Mouse (Mus musculus): ENCODE data around the gene Sash3.
"Not testable (repeated sequence)": the region's sequence is repeated elsewhere in the genome, so short reads cannot be mapped to it uniquely, and the experiment has no call there.

Sash3 gene

DNA sequence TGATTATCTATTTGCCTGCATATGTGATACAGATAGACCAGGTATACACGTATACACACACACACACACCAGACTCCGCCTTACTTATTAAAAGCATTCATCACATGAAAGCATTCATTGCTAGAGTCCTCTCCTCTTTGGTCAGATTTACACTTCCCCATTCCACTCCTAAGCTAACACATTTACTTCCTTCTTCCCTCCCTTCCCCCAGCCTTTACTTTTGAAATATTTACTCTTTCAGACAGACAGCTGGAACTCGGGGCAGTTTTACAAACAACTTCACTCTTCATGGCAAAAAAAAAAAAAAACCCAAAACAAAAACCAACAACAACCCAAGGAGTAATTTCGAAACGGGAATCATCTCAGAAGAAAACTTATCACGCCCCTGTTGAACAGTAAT lies 58.2 kb downstream of the Sash3 start:
- no peak for DNase-seq

DNA sequence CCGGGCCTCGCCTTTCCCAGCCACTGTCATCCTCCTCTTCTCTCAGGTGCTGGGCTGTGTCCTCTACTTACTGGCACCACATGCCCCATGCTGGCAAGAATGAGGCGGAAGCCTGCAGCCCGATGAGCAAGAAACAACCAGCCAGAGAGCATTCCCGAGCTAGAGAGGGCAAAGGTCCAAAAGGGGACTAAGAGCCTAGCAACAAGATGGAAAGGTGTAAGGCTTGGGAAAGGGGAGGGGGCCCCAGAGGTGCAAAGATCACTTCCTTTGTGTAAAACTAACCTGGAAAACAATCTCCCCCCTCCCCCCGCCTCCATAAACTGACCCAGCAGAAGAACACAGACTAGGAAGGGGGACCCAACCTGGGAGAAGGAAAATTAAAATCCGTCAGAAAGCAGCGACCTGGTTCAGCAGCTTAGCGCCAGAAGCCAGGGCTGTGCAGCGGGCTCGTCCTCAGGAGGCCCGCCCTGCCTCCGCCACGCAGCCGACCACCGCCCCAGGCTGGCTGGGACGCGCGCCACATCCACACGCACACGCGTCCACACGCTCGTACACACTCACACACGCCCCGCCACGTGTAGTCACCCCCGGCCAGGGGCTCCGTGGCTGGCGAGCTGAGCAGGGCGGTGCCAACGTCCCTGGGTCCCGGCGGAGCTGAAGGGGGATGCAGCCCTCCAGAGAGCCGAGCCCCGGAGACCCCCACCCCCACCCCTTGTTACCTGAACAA lies 61.7 kb downstream of the Sash3 start:
- peak; percentile 69 to 71 for DNase-seq

DNA sequence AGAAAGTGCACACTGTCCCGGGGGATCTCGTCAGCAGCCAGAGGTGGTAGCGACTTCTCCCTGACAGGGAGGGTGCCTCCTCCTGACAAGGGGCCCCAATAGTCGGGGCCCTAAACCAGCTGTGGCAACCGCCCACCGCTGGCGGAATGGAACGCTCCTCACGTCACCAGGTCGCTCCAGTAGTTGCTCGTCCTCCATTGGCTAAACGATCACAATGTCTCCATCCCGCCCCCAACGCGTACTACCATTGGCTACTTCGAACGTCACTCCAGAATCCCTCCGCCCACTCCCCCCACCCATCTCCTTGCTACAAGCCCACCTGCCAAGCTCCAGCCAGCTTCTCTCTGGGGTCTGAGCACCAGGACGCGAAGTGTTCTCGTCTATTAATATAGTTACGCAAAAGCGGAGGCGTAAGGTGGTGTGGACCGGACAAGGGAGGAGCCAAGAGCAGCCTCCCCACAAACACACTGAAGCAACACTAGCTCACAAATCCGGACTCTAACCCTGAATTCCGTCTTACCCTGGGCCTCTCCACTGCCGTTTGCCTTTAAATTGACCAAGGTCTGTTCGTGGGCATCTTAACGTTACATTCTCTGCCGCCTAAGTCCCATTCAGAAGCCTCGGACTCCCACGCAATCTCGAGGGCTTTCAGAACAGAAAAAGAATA lies 62.4 kb downstream of the Sash3 start, which contains the start of gene Zdhhc9:
Zdhhc9 (minus strand) TSS at position 360 of the 667 bp plus-strand sequence.
- DNase-seq: peak; percentile 94

DNA sequence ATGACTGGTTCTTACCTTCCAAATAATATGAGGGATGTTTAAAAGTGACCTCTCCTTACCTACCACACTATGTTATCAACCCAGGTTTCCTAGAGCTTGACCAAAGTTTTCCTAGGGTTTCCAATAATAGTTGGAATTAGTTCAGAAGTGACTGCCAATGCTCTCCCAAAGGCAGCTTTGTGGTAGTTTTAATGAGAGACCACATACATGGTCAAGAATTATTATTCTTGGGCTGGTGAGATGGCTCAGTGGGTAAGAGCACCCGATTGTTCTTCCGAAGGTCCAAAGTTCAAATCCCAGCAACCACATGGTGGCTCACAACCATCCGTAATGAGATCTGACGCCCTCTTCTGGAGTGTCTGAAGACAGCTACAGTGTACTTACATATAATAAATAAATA lies 63.5 kb downstream of the Sash3 start:
- DNase-seq: not testable (repeated sequence)
